Mouse (Mus musculus) spleen, postnatal 0 days (tissue): ENCODE data around the gene Col1a1. TPM values are rescaled to one million over a fixed set of nuclear protein-coding genes. Genes with fewer than 3 reads are reported as not detected.

ENCODE experiments used
- polyA plus RNA-seq: library from polyadenylated mRNA; unstranded; fragments of >200 nt; fragmentation: Nextera tagmentation; extraction: Ambion mirVana; gene quantifications from 2 replicates; pipeline ENCODE4 v1.2.1, GENCODE M21; 2015

Col1a1 gene
- polyA plus RNA-seq = 226 and 297 TPM in 2 replicates

DNA sequence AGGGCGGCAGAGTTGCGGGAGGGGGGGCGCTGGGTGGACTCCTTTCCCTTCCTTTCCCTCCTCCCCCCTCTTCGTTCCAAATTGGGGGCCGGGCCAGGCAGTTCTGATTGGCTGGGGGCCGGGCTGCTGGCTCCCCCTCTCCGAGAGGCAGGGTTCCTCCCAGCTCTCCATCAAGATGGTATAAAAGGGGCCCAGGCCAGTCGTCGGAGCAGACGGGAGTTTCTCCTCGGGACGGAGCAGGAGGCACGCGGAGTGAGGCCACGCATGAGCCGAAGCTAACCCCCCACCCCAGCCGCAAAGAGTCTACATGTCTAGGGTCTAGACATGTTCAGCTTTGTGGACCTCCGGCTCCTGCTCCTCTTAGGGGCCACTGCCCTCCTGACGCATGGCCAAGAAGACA, at the start of gene Col1a1:
Col1a1 (plus strand) TSS at position 180 of the 400 bp plus-strand sequence.

DNA sequence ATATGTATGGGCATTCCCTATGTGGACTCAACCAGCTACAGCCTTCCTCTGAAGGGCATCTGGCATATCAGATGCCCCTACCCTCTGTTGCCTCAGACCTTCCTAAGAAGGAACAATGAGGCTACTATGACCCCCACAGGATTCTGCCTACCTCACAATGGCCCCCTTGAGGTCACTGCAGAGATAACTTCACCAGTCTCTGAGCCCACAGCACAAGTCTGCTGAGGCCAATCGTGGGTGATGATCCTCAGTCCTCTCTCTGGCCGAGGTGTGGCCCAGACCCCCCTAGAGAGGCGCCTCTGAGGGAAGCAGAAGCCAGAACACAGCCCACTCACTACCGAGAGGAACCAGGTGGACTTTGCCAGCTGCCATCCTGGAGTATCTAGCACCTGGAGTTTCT, 31.4 kb downstream of the Col1a1 start, which contains the start of gene Hils1:
Hils1 (plus strand) TSS at position 175 of the 400 bp plus-strand sequence.

DNA sequence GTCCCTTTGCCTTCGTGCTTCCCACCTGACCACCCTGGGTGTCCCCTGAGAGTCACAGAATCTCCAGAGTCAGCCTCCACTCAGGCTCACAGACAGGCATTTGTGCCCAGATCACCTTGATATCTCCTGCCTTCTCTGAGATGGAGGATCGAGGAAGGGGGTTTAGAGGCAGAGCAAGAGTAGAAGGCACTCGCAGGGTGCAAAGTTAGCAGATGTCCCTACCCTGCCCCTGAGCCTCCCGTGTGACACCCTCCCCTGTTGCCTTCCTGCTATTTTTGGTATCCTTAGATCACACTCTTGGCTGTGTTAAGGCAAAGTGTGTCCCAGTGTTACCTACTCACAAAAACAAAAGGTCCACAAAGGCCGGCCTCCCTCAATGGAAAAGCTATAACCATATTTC, 40.2 kb downstream of the Col1a1 start, which contains the start of gene Sgca:
Sgca (minus strand) TSS at position 129 of the 400 bp plus-strand sequence.

DNA sequence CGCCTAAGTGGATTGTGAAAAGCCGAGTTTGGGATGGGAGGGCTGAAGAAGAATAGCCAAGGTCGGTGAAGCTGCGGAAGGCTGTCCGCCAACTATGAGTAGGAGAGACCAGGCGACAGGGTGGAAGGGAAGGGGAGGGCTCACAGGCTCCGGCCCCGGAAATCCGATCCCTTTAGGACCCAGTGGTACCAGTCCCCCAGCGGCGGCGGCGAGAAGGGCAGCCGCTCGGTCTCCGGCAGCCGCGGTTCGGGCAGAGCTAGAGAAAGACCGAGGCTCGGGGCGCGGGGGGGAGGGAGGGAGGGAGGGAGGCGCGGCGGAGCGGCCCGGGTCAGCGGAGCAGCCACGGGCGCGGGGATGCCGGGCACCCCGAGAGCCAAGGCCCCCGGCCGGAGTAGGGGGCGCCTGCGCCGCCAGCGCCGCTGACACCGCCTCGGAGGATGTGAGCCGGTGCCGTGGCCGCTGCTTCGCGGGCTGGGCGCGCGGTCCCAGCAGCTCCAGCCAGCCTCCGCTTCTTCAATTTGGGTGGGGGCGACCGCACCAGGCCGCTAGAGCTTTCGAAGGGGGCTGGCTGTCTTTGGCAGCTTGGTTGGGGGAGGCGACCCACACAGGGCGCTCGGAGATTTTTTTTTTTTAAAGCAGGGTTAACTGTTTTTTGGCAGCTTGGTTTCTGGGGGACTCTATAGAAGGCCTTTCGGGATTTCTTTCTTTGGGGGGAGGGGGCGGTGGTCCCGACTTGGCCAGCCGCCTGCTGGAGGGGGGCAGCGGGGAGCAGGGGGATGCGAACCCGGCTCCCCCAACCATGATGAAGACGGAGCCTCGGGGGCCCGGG, 54.9 kb downstream of the Col1a1 start, which contains the start of gene Ppp1r9b:
Ppp1r9b (plus strand) TSS at position 287 of the 829 bp plus-strand sequence.

Other genes starting within 250 kb of the Col1a1 start
- not detected in 2 replicates for gene Gm11541, start 231.7 kb upstream of the Col1a1 start, polyA plus RNA-seq
- 0.15 TPM in 1 of 2 replicates, not detected in the other for gene Cdc34b, start 194.4 kb upstream of the Col1a1 start, polyA plus RNA-seq
- gene Tmem92, start 153.5 kb upstream of the Col1a1 start, polyA plus RNA-seq = not detected in 2 replicates
- gene Hils1, start 31.4 kb downstream of the Col1a1 start, polyA plus RNA-seq = not detected in 2 replicates
- 0.17 and 0.72 TPM in 2 replicates for gene Sgca, start 40.1 kb downstream of the Col1a1 start, polyA plus RNA-seq
- gene Ppp1r9b, start 54.8 kb downstream of the Col1a1 start, polyA plus RNA-seq = 21.7 TPM in 2 replicates
- 35.2 and 44.2 TPM in 2 replicates for gene Samd14, start 73.7 kb downstream of the Col1a1 start, polyA plus RNA-seq
- 8.7 and 12.7 TPM in 2 replicates for gene Pdk2, start 105.1 kb downstream of the Col1a1 start, polyA plus RNA-seq
- 3.8 and 4.6 TPM in 2 replicates for gene Itga3, start 140.6 kb downstream of the Col1a1 start, polyA plus RNA-seq
- gene Dlx3, start 183.9 kb downstream of the Col1a1 start, polyA plus RNA-seq = 0.05 TPM in 1 of 2 replicates, not detected in the other
- gene Dlx4, start 210.0 kb downstream of the Col1a1 start, polyA plus RNA-seq = 0.11 TPM in 1 of 2 replicates, not detected in the other